Mouse (Mus musculus) left cerebral cortex, adult 6 months (tissue): Measurements from ENCODE around the gene Tmem50b. TPM values are rescaled to one million over a fixed set of nuclear protein-coding genes. Genes with fewer than 3 reads are reported as not detected.

Experiments used
- long read RNA-seq, 2 experiments: library from polyadenylated mRNA; unstranded; transcript quantifications; one replicate each; pipeline ENCODE4 v2.0.0; 2019 to 2020
- polyA plus RNA-seq: library from polyadenylated mRNA; unstranded; fragments of <200 nt; fragmentation: Nextera tagmentation; gene quantifications from 2 replicates; pipeline ENCODE4 v1.2.3, GENCODE M21; 2021

Gene Tmem50b
- 131 and 164 TPM in 2 replicates for polyA plus RNA-seq
- long read RNA-seq, experiment 1, transcript Tmem50b-201 (7 exons, 2,347 nt): major isoform, 318 of 347 reads
- long read RNA-seq, experiment 1, partial matches to known transcripts: 7 of 347 reads
- long read RNA-seq, experiment 1, other reads (novel, unspliced or antisense): 22 of 347 reads
- long read RNA-seq, experiment 2, transcript Tmem50b-201 (7 exons, 2,347 nt): major isoform, 31 of 48 reads
- long read RNA-seq, experiment 2, partial matches to known transcripts: 3 of 48 reads
- long read RNA-seq, experiment 2, other reads (novel, unspliced or antisense): 14 of 48 reads

GRCm38 (mm10) chr16:91597672-91598010, at the start of gene Tmem50b:
TSS of gene Tmem50b (minus strand) at chr16:91597800.

GRCm38 (mm10) chr16:91646681-91647419, 49.2 kb upstream of the Tmem50b start, which contains the start of gene Gart:
TSS of gene Gart (minus strand) at chr16:91646952.

GRCm38 (mm10) chr16:91618511-91619501, 21.2 kb upstream of the Tmem50b start, which contains the start of gene Dnajc28:
TSS of gene Dnajc28 (minus strand) at chr16:91619026.

GRCm38 (mm10) chr16:91546836-91547741, 50.5 kb downstream of the Tmem50b start, which contains the start of gene Ifngr2:
TSS of gene Ifngr2 (plus strand) at chr16:91547072.

Other genes starting within 250 kb of the Tmem50b start
- 50.5 and 56.8 TPM in 2 replicates for gene Ifnar2, start 225.0 kb downstream of the Tmem50b start, polyA plus RNA-seq
- not detected in 2 replicates for gene Gm21970, start 206.1 kb downstream of the Tmem50b start, polyA plus RNA-seq
- 14.0 and 14.8 TPM in 2 replicates for gene Il10rb, start 191.6 kb downstream of the Tmem50b start, polyA plus RNA-seq
- 13.3 and 16.0 TPM in 2 replicates for gene Ifnar1, start 112.6 kb downstream of the Tmem50b start, polyA plus RNA-seq
- 46.9 and 56.4 TPM in 2 replicates for gene Ifngr2, start 50.7 kb downstream of the Tmem50b start, polyA plus RNA-seq
- 10.2 and 13.2 TPM in 2 replicates for gene Dnajc28, start 21.2 kb upstream of the Tmem50b start, polyA plus RNA-seq
- gene Gart, start 49.2 kb upstream of the Tmem50b start, polyA plus RNA-seq: 22.1 and 25.3 TPM in 2 replicates
- 44.3 and 53.8 TPM in 2 replicates for gene Son, start 49.7 kb upstream of the Tmem50b start, polyA plus RNA-seq
- 2.9 and 5.4 TPM in 2 replicates for gene Donson, start 91.0 kb upstream of the Tmem50b start, polyA plus RNA-seq
- gene Cryzl1, start 131.2 kb upstream of the Tmem50b start, polyA plus RNA-seq: 140 and 220 TPM in 2 replicates
- gene Itsn1, start 131.5 kb upstream of the Tmem50b start, polyA plus RNA-seq: 13.8 and 18.4 TPM in 2 replicates